Mouse (Mus musculus) hindbrain, embryonic 11.5 days (tissue): ENCODE measurements at regions not wholly inside any gene's neighbourhood (a gene's known extent, or its start where the extent isn't known, plus 50 kb on each side); places are given as distances from the start of the nearest gene placed in this dataset.
A peak's percentile ranks its signal among the peaks of the same experiment; 100 is the strongest.

Experiments used
- ATAC-seq: fragments of 200-750 bp; cut with Nextera tagmentation; 2 replicates; pipeline ENCODE4 v1.8.0; 2017; ENCODE audit warnings: mild to moderate bottlenecking, moderate TSS enrichment, moderate library complexity; ENCODE audit not compliant: low FRiP score
- DNase-seq: peaks from one replicate; pipeline ENCODE4 v3.0.0-alpha.2; 2015; ENCODE audit warnings: low spot score
- H3K27ac ChIP-seq: fragments of 300-500 bp; sonication (generic); 2 replicates; pipeline ENCODE4 v1.5.1; 2014; ENCODE audit warnings: mild to moderate bottlenecking, low read depth, low read length
- H3K27me3 ChIP-seq: fragments of 300-500 bp; sonication (generic); 2 replicates; pipeline ENCODE4 v1.6.1; 2014; ENCODE audit warnings: mild to moderate bottlenecking, low read length, moderate library complexity, mixed read lengths; ENCODE audit not compliant: control insufficient read depth, insufficient read depth
- H3K36me3 ChIP-seq: fragments of 300-500 bp; sonication (generic); 2 replicates; pipeline ENCODE4 v1.6.1; 2014; ENCODE audit warnings: mild to moderate bottlenecking, low read length, moderate library complexity, mixed read lengths; ENCODE audit not compliant: control insufficient read depth, insufficient read depth
- H3K4me1 ChIP-seq: fragments of 300-500 bp; sonication (generic); replicated peaks from 2 replicates; pipeline ENCODE4 v1.6.1; 2014; ENCODE audit warnings: low read length, mixed read lengths; ENCODE audit not compliant: control insufficient read depth, insufficient read depth
- H3K4me2 ChIP-seq: fragments of 300-500 bp; sonication (generic); replicated peaks from 2 replicates; pipeline ENCODE4 v1.6.1; 2014; ENCODE audit warnings: mild to moderate bottlenecking, low read depth, low read length
- H3K4me3 ChIP-seq: fragments of 300-500 bp; sonication (generic); 2 replicates; pipeline ENCODE4 v1.5.1; 2014; ENCODE audit warnings: low read depth, low read length
- H3K9ac ChIP-seq: fragments of 300-500 bp; sonication (generic); 2 replicates; pipeline ENCODE4 v1.6.1; 2014; ENCODE audit warnings: low read depth, low read length
- H3K9me3 ChIP-seq: fragments of 300-500 bp; sonication (generic); 2 replicates; pipeline ENCODE4 v1.6.1; 2016; ENCODE audit warnings: low read length; ENCODE audit not compliant: control insufficient read depth
- WGBS: fragments of 180-500 bp; shearing (Covaris S2); extraction: QIAGEN DNeasy Blood & Tissue Kit; methylation state at CpG from one replicate; pipeline ENCODE4 v1.1.7; 2014; 5-methylcytosine and 5-hydroxymethylcytosine counted together

DNA sequence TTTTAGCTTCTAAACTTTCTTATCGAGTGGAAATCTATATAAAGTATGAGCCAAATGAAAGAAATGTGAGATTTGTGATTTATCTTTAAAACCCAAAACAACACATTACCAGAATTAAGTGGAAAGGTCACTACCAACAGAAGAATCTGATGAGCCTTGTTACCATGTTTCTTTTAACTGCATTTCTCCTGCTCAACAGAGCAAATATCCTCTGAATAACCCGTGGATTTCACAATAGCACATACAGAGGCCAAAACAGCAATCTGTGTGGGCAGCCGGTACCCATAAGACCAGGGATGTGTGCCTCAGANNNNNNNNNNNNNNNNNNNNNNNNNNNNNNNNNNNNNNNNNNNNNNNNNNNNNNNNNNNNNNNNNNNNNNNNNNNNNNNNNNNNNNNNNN is 85.3 kb downstream of the 4930444P10Rik start:
- H3K9me3 ChIP-seq, result no peaks in the 10 kb centered on the region
- ATAC-seq (no peak), DNase-seq (no peak)
- 85% methylated on average over 3 of the region's 3 CpGs for WGBS
- no peaks in the 10 kb centered on the region for H3K27me3 ChIP-seq
- H3K9ac ChIP-seq, result no peak overlapping the region
- no peak overlapping the region for H3K4me2 ChIP-seq
- no peak overlapping the region for H3K4me3 ChIP-seq
- no peak overlapping the region for H3K27ac ChIP-seq
- H3K4me1 ChIP-seq, result no peaks in the 10 kb centered on the region
- no peaks in the 10 kb centered on the region for H3K36me3 ChIP-seq

DNA sequence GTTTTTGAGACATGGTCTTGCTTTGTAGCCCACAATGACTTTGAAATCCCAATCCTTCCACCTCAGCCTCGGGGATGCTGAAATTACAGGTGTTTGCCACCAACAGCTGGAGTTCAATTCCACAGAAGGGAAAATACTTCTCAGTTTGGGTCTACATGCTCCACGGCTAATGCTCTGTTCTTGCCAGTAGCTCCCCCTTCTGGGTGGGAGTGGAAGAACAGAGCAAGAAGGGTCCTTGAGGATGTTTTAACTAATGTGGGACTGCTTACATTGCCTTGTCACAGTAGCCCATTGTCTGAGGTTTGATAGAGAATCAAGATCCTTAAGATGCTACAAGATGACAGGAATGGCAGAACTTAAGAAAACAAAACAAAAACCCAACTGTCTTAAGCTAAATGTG is 86.2 kb downstream of the 4930444P10Rik start:
- Histone ChIP-seq H3K9me3 (no peaks in the 10 kb centered on the region), H3K27me3 (no peaks in the 10 kb centered on the region)
- no peak for ATAC-seq

GRCm38 (mm10) chr1:15997135-15997534 is 96.0 kb downstream of the 4930444P10Rik start:
- no peak for ATAC-seq
- DNase-seq, result no peak
- Histone ChIP-seq H3K36me3 (no peaks in the 10 kb centered on the region), H3K4me3 (no peak overlapping the region), H3K27ac (no peak overlapping the region), H3K27me3 (no peaks in the 10 kb centered on the region), H3K9me3 (no peaks in the 10 kb centered on the region), H3K4me2 (no peak overlapping the region), H3K4me1 (no peaks in the 10 kb centered on the region), H3K9ac (no peak overlapping the region)
- WGBS, result 78% methylated on average over 5 of the region's 5 CpGs

More for the DNA sequence above, 86.2 kb downstream of the 4930444P10Rik start:
- Histone ChIP-seq H3K4me3 (no peak overlapping the region), H3K9ac (no peak overlapping the region), H3K4me1 (no peaks in the 10 kb centered on the region), H3K27ac (no peak overlapping the region), H3K36me3 (no peaks in the 10 kb centered on the region), H3K4me2 (no peak overlapping the region)
- WGBS, result 81% methylated on average over 2 of the region's 2 CpGs
- no peak for DNase-seq

DNA sequence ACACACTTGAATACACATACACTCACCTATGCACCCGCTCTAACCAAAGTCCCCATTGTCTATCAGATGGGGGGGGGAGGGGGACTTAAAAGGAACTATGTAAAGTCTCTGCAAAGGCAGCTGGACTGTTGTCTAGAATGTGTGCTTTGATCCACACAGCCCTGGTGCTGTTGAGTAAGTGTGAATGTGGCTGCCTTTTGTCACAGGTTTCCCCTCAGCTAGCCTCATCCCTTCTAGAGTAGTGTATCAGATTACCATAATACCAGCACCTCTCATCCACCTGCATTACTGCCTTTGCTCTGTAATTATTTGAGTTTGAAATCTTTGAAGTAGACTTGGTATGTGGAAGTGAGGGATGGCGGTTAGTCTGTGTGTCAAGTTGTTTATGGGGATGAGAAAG is 96.8 kb downstream of the 4930444P10Rik start:
- no peak for ATAC-seq
- H3K4me2 ChIP-seq, result no peak overlapping the region
- no peak overlapping the region for H3K27ac ChIP-seq
- no peaks in the 10 kb centered on the region for H3K36me3 ChIP-seq
- no peak for DNase-seq
- no peak overlapping the region for H3K4me3 ChIP-seq
- no peak overlapping the region for H3K9ac ChIP-seq
- 72% methylated on average over 2 of the region's 2 CpGs for WGBS
- H3K27me3 ChIP-seq, result no peaks in the 10 kb centered on the region
- no peaks in the 10 kb centered on the region for H3K9me3 ChIP-seq
- H3K4me1 ChIP-seq, result no peaks in the 10 kb centered on the region

GRCm38 (mm10) chr1:15993561-15994410 is 99.3 kb downstream of the 4930444P10Rik start:
- H3K27me3 ChIP-seq, result no peaks in the 10 kb centered on the region
- no peak overlapping the region for H3K4me2 ChIP-seq
- no peaks in the 10 kb centered on the region for H3K4me1 ChIP-seq
- H3K9me3 ChIP-seq, result no peaks in the 10 kb centered on the region
- no peak overlapping the region for H3K9ac ChIP-seq
- 56% methylated on average over 4 of the region's 4 CpGs for WGBS
- DNase-seq (peak; percentile 27), ATAC-seq (peak; percentile 50)
- no peak overlapping the region for H3K27ac ChIP-seq
- no peaks in the 10 kb centered on the region for H3K36me3 ChIP-seq
- H3K4me3 ChIP-seq, result no peak overlapping the region

DNA sequence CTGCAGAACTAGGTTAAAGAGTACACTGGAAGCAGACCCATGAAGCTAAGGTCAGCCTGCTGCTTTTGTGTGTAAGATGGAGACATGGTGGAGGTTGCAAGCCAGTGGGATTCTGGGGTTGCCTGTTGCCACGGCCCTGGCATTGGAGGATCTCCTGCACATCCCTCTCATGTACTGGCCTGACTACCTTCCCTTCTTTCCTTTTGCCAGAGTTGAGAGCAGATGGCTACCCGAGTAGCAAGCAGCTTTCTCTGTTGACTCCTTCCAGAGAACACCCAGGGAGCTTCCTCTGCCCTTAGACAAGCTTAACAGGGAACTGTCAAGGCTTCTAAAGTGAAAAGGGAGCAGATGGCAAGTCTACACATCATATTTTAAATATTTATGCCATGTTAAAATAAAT is 102.1 kb downstream of the 4930444P10Rik start:
- H3K27ac ChIP-seq, result no peak overlapping the region
- ATAC-seq, result no peak
- H3K36me3 ChIP-seq, result no peaks in the 10 kb centered on the region
- no peak overlapping the region for H3K9ac ChIP-seq
- H3K9me3 ChIP-seq, result no peaks in the 10 kb centered on the region
- no peak overlapping the region for H3K4me3 ChIP-seq
- no peaks in the 10 kb centered on the region for H3K27me3 ChIP-seq
- WGBS, result 74% methylated on average over 2 of the region's 2 CpGs
- H3K4me1 ChIP-seq, result no peaks in the 10 kb centered on the region
- no peak overlapping the region for H3K4me2 ChIP-seq
- DNase-seq, result no peak

DNA sequence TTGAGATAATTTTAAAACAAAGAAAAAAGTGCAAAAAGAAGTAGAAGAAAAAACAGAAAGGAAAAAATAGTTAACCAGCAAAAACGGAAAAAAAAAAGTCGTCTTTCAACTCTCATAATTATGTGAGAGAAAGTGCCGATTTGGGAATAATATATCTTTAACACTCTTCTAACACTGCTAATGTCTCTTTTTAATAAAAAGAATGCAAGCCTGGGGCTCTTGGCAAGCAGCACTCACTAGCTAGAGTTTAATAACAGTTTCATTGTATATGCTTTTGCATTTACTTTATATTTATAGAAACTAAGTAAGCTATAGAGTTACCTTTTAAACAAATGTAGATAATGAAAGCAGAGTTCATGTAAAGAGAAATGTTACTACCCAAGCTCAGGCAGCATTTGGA is 107.5 kb downstream of the 4930444P10Rik start:
- Histone ChIP-seq H3K36me3 (no peaks in the 10 kb centered on the region), H3K27me3 (no peaks in the 10 kb centered on the region), H3K9me3 (no peaks in the 10 kb centered on the region), H3K4me2 (no peak overlapping the region), H3K4me3 (no peak overlapping the region), H3K4me1 (no peaks in the 10 kb centered on the region), H3K9ac (no peak overlapping the region), H3K27ac (no peak overlapping the region)
- DNase-seq, result no peak
- WGBS, result 90% methylated on average over 3 of the region's 3 CpGs
- no peak for ATAC-seq

GRCm38 (mm10) chr1:15979333-15979732 is 113.8 kb downstream of the 4930444P10Rik start:
- ATAC-seq (no peak), DNase-seq (no peak)
- Histone ChIP-seq H3K4me1 (no peaks in the 10 kb centered on the region), H3K4me3 (no peak overlapping the region), H3K4me2 (no peak overlapping the region), H3K27ac (no peak overlapping the region), H3K27me3 (no peaks in the 10 kb centered on the region), H3K36me3 (no peaks in the 10 kb centered on the region), H3K9me3 (no peaks in the 10 kb centered on the region), H3K9ac (no peak overlapping the region)

DNA sequence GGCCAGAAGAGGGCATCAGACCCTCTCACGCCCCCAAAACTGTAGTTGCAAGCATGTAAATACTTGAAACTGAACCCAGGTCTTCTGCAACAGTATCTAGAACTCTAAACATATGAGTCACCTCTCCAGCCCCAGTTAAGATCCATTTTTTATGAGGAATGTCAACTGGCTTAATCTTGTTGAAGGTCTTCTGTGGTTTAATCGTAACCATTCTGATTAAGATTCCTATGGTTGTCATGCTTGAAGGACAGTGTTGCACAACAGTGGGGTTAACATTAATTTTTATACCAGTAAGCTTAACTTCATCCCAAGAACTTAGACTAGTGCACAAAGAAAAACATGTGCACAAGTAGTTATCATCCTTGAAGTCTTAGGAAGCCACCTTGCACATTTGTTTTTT is 133.5 kb downstream of the 4930444P10Rik start:
- Histone ChIP-seq H3K4me2 (no peak overlapping the region), H3K9me3 (no peaks in the 10 kb centered on the region), H3K27me3 (no peaks in the 10 kb centered on the region), H3K27ac (no peak overlapping the region), H3K4me3 (no peak overlapping the region), H3K36me3 (no peaks in the 10 kb centered on the region), H3K4me1 (no peaks in the 10 kb centered on the region), H3K9ac (no peak overlapping the region)
- ATAC-seq (no peak), DNase-seq (no peak)
- 88% methylated on average over 2 of the region's 2 CpGs for WGBS
